Mouse (Mus musculus): Measurements from ENCODE around the gene Nmbr. TPM values are rescaled to one million over a fixed set of nuclear protein-coding genes. Genes with fewer than 3 reads are reported as not detected.

The Nmbr gene
- polyA plus RNA-seq (2012; rRNA removed; ENCODE audit: low replicate concordance), result 0.09 TPM in 1 of 2 replicates, not detected in the other

DNA sequence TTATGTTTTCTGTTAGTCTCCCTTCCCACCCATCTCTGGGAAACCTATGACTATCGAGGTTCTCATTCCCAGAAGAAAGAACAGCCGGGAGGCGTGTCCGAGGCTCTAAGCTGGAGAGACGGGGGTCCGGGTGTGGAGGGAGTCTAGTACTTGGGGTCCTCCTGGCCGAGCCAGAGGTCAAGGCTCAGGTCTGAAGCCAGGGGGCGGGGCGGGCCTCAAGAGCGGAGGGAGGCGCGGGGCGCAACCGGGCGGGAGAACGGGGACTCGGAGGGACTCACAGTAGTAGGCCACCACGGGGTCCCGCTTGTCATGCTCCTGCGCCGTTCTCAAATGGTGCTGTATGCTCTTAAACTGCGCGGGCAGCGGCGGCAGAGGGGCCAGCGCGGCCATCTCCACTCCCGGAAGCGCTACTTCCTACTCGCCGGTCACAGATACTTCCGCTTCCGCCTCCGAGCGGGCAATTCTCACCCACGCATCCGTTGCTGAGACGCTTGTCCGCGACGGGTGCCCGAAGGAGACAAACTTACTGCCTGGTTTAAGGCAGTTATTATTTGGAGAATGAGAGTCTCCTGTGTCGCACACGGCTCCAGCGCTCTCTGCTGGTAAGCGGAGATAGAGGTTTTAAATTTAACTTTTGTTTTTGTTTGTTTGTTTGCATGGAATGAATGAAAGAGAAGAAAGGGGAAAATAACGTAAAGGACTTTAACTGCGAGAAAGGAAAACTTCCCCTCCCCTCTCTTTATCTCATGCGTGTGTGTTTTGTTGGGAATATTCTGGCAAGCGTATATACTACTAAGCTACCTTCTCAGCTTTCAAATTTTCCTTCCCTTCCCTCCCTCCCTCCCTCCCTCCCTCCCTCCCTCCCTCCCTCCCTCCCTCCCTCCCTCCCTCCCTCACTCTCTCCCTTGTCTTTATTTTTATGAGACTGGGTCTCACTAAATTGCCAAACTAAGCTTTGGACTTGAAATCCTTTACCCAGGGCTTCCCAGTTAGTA, at the start of gene Nmbr, which contains the start of gene Vta1:
Nmbr (plus strand) TSS at position 520 of the 995 bp plus-strand sequence.
Vta1 (minus strand) TSS at position 489 of the 995 bp plus-strand sequence.

DNA sequence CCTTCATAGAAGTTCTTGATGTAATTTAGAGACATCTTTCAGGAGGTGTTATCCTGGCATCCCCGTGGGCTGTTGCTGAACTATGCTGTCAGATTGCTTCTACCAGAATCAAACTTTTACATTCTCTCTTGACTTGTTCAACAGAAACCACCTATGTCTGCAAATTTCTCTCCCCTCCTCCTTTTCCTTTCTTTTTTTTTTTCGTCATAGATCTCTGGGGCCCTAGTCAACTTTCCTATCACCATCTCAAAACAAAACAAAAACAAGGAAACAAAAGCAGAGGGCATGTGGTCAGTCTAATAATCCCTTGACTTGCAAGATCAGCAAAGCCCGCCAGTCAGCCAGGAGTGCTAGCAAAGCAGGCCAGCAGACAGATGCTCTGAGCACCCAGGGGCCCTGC, 12.7 kb downstream of the Nmbr start, which contains the start of gene Gje1:
Gje1 (minus strand) TSS at position 101 of the 400 bp plus-strand sequence.

Other genes with a start within 250 kb of the Nmbr start
- gene Adgrg6, start 159.9 kb upstream of the Nmbr start, polyA plus RNA-seq (2012; rRNA removed; ENCODE audit: low replicate concordance), result 1.4 and 4.3 TPM in 2 replicates
- 70.5 and 98.7 TPM in 2 replicates for gene Vta1, start within 50 bp of the Nmbr start, polyA plus RNA-seq (2012; rRNA removed; ENCODE audit: low replicate concordance)
- gene Gje1, start 12.6 kb downstream of the Nmbr start, polyA plus RNA-seq (2012; rRNA removed; ENCODE audit: low replicate concordance), result not detected in 2 replicates